Mouse (Mus musculus): ENCODE data around the gene Klre1. TPM values are rescaled to one million over a fixed set of nuclear protein-coding genes. Genes with fewer than 3 reads are reported as not detected.
A peak's percentile ranks its signal among the peaks of the same experiment; 100 is the strongest.
"Not testable (repeated sequence)": the region's sequence is repeated elsewhere in the genome, so short reads cannot be mapped to it uniquely, and the experiment has no call there.

Gene Klre1
- total RNA-seq, 2 experiments from 2014 or later = not detected

DNA sequence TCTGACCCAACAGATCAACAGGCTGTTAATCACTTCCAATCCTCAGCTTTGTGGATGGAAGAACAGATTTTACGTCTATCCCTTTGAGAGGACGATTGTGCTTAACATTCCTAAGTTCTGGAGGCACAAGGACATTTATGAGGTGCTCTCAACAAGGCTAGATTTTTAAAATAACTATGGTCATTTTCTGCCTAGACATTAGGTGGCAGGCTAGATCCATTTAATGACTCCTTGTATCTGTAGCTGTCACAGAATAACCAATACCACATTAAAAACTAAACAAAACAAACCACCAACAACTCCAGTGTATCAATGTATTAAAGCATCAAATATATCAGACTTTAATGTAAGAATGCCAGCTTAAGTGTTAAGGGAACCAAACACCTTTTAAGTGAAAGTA lies 2.4 kb upstream of the Klre1 start:
- DNase-seq (ENCODE audit: low spot score in 2 of 2) = no peak
- intact Hi-C loops (cut with DNase I) = no loop called here

GRCm38 (mm10) chr6:129581274-129581673 lies 3.6 kb downstream of the Klre1 start:
- intact Hi-C loops (cut with DNase I) = no loop called here
- DNase-seq (ENCODE audit: low spot score in 2 of 2) = peak in 1 of 2 experiments; percentile 6

DNA sequence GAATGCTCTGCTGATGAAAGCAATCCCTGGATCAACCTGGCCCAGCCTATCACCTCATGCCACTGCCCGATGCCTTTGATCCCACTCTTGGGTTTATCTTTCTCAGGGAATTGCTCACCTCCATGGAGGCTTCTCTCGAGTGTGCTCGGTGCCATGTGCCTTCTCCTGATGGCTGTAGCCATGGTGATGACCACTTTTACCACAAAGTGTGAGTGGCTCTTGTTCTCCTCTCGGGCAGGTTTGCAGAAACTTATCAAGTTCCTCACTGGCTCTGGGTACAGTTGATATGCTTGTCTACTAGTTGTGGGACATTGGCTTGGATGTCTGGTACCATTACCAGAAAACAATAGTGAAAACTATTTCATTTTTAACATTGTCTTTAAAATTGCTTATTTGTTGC lies 4.2 kb downstream of the Klre1 start:
- intact Hi-C loops (cut with DNase I) = no loop called here
- DNase-seq (ENCODE audit: low spot score in 2 of 2) = no peak

- intact Hi-C loops (cut with DNase I) = no loop called here
- no peak for DNase-seq (ENCODE audit: low spot score in 2 of 2)
Observed at GRCm38 (mm10) chr6:129583014-129583413, 5.3 kb downstream of the Klre1 start.

- DNase-seq (ENCODE audit: low spot score in 2 of 2) = no peak
- intact Hi-C loops (cut with DNase I) = no loop called here
Observed at GRCm38 (mm10) chr6:129591508-129591907, 13.8 kb downstream of the Klre1 start, which contains the start of gene Klrd1. Gene Klrd1, plus strand, starts transcription at chr6:129591782.

DNA sequence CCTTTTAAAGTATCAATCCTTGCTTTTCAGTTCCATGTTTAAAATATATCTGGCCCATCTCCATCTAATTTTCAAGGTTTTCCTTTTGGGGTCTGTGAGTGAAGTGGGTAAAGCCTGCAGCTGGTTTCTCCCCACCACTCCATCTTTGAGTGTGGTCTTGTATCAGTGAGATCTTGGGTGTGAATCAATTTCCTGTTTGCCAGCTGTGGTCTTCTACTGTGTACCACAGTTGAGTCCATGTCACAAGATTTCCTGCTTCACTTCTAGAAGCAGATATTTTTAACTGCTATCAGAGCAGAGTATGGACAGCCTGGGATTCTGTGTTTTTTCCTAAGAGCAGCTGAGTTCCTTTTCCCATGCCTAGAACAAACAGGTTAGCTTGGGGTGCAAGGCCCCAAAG lies 30.7 kb downstream of the Klre1 start:
- intact Hi-C loops (cut with DNase I) = no loop called here
- no peak for DNase-seq (ENCODE audit: low spot score in 2 of 2)

- intact Hi-C loops (cut with DNase I) = no loop called here
- DNase-seq (ENCODE audit: low spot score in 2 of 2) = no peak
Observed at GRCm38 (mm10) chr6:129623735-129624134, 46.0 kb downstream of the Klre1 start, which contains the start of gene Klrk1. Gene Klrk1, minus strand, starts transcription at chr6:129623864.

DNA sequence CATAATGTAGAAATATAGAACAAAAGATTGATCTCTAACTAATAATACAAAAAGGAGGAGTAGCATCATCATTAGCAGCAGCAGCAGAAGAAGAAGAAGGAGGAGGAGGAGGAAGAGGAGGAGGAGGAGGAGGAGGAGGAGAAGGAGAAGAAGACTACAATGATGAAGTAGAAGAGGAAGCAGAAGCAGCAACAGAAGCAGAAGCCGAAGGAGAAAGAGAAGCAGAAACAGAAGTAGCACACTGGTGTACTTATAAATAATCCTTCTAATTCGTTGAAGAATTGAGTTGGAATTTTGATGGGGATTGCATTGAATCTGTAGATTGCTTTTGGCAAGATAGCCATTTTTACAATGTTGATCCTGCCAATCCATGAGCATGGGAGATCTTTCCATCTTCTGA lies 53.3 kb downstream of the Klre1 start:
- DNase-seq (ENCODE audit: low spot score in 2 of 2); intact Hi-C loops (cut with DNase I): not testable (repeated sequence)

Other genes with a start within 250 kb of the Klre1 start
- gene 4922502D21Rik, start 246.1 kb upstream of the Klre1 start, total RNA-seq (2021) = not detected
- under 1 TPM in 1 of 2 experiments, not detected in 1; 0.25 TPM for gene Clec12a, start 235.2 kb upstream of the Klre1 start, total RNA-seq (2021)
- gene Clec12b, start 192.0 kb upstream of the Klre1 start, total RNA-seq (2021) = not detected
- gene Clec1b, start 180.6 kb upstream of the Klre1 start, total RNA-seq (2021) = under 1 TPM in 1 of 2 experiments, not detected in 1; 0.46 TPM
- gene Clec9a, start 169.0 kb upstream of the Klre1 start, total RNA-seq (2021) = not detected
- gene Clec1a, start 125.9 kb upstream of the Klre1 start, total RNA-seq (2021) = 1 to 10 TPM; 1.4 to 2.1 TPM
- not detected for gene Olr1, start 70.7 kb upstream of the Klre1 start, total RNA-seq (2021)
- gene Tmem52b, start 65.3 kb upstream of the Klre1 start, total RNA-seq (2021) = not detected
- gene Gabarapl1, start 44.7 kb upstream of the Klre1 start, total RNA-seq (2021) = 100 to 1,000 TPM; 576 to 580 TPM
- under 1 TPM in 1 of 2 experiments, not detected in 1; 0.49 TPM for gene Klrd1, start 13.9 kb downstream of the Klre1 start, total RNA-seq (2021)
- gene Klrk1, start 46.0 kb downstream of the Klre1 start, total RNA-seq (2021) = not detected
- not detected for gene Klrc3, start 65.4 kb downstream of the Klre1 start, total RNA-seq (2021)
- not detected for gene Klrc2, start 82.8 kb downstream of the Klre1 start, total RNA-seq (2021)
- gene Klrc1, start 101.1 kb downstream of the Klre1 start, total RNA-seq (2021) = not detected
- gene Klri1, start 139.2 kb downstream of the Klre1 start, total RNA-seq (2021) = not detected
- under 1 TPM in 1 of 2 experiments, not detected in 1; 0.19 TPM for gene Klri2, start 162.6 kb downstream of the Klre1 start, total RNA-seq (2021)
- gene Gm156, start 206.4 kb downstream of the Klre1 start, total RNA-seq (2021) = not detected